Mouse (Mus musculus): ENCODE results near the gene Tssk3. TPM values are rescaled to one million over a fixed set of nuclear protein-coding genes. Genes with fewer than 3 reads are reported as not detected.
"Not testable (repeated sequence)": the region's sequence is repeated elsewhere in the genome, so short reads cannot be mapped to it uniquely, and the experiment has no call there.

The Tssk3 gene
- polyA plus RNA-seq (2014; fragmentation: Nextera tagmentation; extraction: Ambion mirVana) = 0.28 TPM in 1 of 2 replicates, not detected in the other

DNA sequence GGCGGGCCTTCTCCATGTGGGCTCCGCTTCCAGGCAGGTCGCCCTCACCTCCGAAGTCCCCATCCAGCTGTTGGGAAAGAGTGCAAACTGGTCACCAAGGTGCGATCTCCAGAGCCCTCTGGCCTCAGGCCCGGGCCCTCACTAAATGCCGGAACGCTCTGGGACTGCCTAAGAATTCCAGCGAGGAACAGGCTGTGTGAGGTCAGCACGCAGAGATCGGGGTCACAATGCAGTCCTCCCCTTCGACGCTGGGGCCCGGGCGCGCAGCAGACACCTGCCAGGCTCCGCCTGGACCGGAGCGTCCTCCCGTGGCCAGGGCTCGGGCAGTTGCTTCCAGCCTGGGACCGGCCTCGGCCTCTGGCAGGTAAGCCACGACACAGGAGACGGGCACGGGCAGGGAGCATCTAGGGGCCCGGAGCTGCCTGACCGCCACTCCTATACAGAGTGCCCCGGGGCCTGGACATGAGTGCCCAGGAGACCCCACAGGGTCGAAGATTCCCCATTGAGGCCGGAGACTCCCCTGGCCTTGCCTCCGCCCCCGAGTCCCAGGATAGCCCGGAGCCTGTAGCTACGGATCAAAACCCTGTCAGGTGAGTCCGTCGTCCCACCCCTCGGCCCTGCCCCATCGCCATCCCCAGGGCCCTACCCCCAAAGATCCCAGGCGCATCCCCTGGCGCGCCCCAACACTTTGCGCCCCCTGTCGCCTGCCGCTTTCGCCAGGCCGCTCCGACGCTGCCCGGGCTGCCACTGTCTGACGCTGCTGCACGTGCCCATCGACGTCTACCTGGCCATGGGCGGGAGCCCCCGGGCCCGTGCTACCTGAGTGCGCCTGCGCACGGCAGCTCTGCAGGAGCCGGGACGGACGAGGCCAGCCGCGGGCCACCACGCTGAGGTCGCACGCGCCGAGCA is at the start of gene Tssk3, which contains the start of gene Fam229a:
TSS of gene Tssk3 (minus strand) at position 51 of the 909 bp plus-strand sequence.
TSS of gene Fam229a (plus strand) at position 219 of the 909 bp plus-strand sequence.
- WGBS = 3% methylated on average over 64 of the region's 70 CpGs
- no peak for DNase-seq (ENCODE audit: low spot score)
- H3K4me1 ChIP-seq (ENCODE audit: control insufficient read depth, insufficient read depth, low read length) = peaks cover 13% of the 10 kb centered on the region
- peak; percentile 29; the same call in 1 of the 2 replicates for ATAC-seq
- H3K9ac ChIP-seq (ENCODE audit: low read length) = peak within 1 kb of the TSS; percentile 40
- peaks cover 31% of the 10 kb centered on the region for H3K36me3 ChIP-seq (ENCODE audit: control insufficient read depth, insufficient read depth, low read length)
- H3K9me3 ChIP-seq (replicated peaks; ENCODE audit: control insufficient read depth, low read length) = no peaks in the 10 kb centered on the region
- H3K27ac ChIP-seq (ENCODE audit: low read depth, low read length) = no peak within 1 kb of the TSS
- H3K27me3 ChIP-seq (replicated peaks; ENCODE audit: control insufficient read depth, insufficient read depth, low read length) = peaks cover 12% of the 10 kb centered on the region
- H3K4me3 ChIP-seq (ENCODE audit: low read depth, low read length) = peak within 1 kb of the TSS; percentile 28
- H3K4me2 ChIP-seq (ENCODE audit: low read length) = peak within 1 kb of the TSS; percentile 59

DNA sequence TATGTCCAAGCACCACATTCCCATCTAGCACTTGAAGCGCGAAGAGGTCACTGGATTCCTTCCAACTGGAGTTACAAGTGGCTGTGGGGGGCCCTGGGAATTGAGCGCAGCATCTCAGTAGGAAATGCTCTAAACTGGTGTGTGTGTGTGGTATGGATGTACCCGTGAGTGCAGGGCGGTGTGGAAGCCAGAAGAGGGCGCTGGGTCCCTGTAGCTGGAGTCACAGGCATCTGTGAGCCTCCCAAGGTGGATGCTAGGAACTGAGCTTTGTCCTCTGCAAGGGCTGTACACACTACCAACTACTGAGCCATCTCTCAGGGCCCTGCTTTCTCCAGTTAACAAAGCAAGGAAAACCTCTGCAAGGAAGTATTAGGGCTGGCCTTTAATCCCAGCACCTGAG is 49.2 kb upstream of the Tssk3 start:
- Histone ChIP-seq H3K4me3 (ENCODE audit: low read depth, low read length) (no peak overlapping the region), H3K4me1 (ENCODE audit: control insufficient read depth, insufficient read depth, low read length) (peaks cover 10% of the 10 kb centered on the region), H3K27me3 (replicated peaks; ENCODE audit: control insufficient read depth, insufficient read depth, low read length) (no peaks in the 10 kb centered on the region), H3K9ac (ENCODE audit: low read length) (no peak overlapping the region), H3K9me3 (replicated peaks; ENCODE audit: control insufficient read depth, low read length) (no peaks in the 10 kb centered on the region), H3K36me3 (ENCODE audit: control insufficient read depth, insufficient read depth, low read length) (peaks cover 19% of the 10 kb centered on the region), H3K4me2 (ENCODE audit: low read length) (no peak overlapping the region), H3K27ac (ENCODE audit: low read depth, low read length) (no peak overlapping the region)
- 88% methylated on average over 6 of the region's 6 CpGs for WGBS
- DNase-seq (ENCODE audit: low spot score) (no peak), ATAC-seq (no peak)

GRCm38 (mm10) chr4:129528901-129529300 is 38.1 kb upstream of the Tssk3 start:
- H3K36me3 ChIP-seq (ENCODE audit: control insufficient read depth, insufficient read depth, low read length) = peaks cover 88% of the 10 kb centered on the region

GRCm38 (mm10) chr4:129525889-129526288 is 35.1 kb upstream of the Tssk3 start:
- ATAC-seq = no peak
- Histone ChIP-seq H3K9me3 (replicated peaks; ENCODE audit: control insufficient read depth, low read length) (no peaks in the 10 kb centered on the region), H3K36me3 (ENCODE audit: control insufficient read depth, insufficient read depth, low read length) (peaks cover 91% of the 10 kb centered on the region), H3K27me3 (replicated peaks; ENCODE audit: control insufficient read depth, insufficient read depth, low read length) (no peaks in the 10 kb centered on the region), H3K4me1 (ENCODE audit: control insufficient read depth, insufficient read depth, low read length) (no peaks in the 10 kb centered on the region), H3K9ac (ENCODE audit: low read length) (no peak overlapping the region), H3K27ac (ENCODE audit: low read depth, low read length) (no peak overlapping the region), H3K4me3 (ENCODE audit: low read depth, low read length) (no peak overlapping the region), H3K4me2 (ENCODE audit: low read length) (no peak overlapping the region)
- 86% methylated on average over 3 of the region's 3 CpGs for WGBS
- DNase-seq (ENCODE audit: low spot score) = no peak

More at GRCm38 (mm10) chr4:129528901-129529300, 38.1 kb upstream of the Tssk3 start:
- H3K9ac ChIP-seq (ENCODE audit: low read length); H3K27me3 ChIP-seq (replicated peaks; ENCODE audit: control insufficient read depth, insufficient read depth, low read length); H3K9me3 ChIP-seq (replicated peaks; ENCODE audit: control insufficient read depth, low read length); H3K4me3 ChIP-seq (ENCODE audit: low read depth, low read length); DNase-seq (ENCODE audit: low spot score); H3K4me2 ChIP-seq (ENCODE audit: low read length); H3K4me1 ChIP-seq (ENCODE audit: control insufficient read depth, insufficient read depth, low read length); ATAC-seq; H3K27ac ChIP-seq (ENCODE audit: low read depth, low read length): not testable (repeated sequence)
- WGBS = 100% methylated on average over 5 of the region's 6 CpGs

DNA sequence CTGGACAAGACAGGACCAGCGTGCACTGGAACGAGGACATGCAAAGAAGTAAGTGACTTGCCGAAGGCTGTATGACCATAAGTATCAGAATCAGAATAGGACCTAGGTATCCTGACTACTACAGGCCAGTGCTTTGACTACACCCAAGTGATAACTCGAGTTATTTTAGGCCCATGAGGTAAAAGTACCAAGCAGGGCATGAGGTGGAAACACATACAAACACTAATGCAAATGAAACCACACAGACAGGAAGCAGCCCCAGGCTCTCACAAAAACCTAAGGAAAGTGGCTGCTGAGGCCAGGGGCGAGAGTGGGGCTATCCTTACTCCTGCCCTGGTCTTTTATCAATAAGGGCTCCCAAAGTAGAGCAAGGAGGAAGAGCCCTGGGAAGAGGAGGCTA is 34.5 kb upstream of the Tssk3 start:
- no peak for DNase-seq (ENCODE audit: low spot score)
- Histone ChIP-seq H3K9me3 (replicated peaks; ENCODE audit: control insufficient read depth, low read length) (no peaks in the 10 kb centered on the region), H3K36me3 (ENCODE audit: control insufficient read depth, insufficient read depth, low read length) (peaks cover 89% of the 10 kb centered on the region), H3K4me1 (ENCODE audit: control insufficient read depth, insufficient read depth, low read length) (no peaks in the 10 kb centered on the region), H3K27ac (ENCODE audit: low read depth, low read length) (no peak overlapping the region), H3K4me3 (ENCODE audit: low read depth, low read length) (no peak overlapping the region), H3K4me2 (ENCODE audit: low read length) (no peak overlapping the region), H3K9ac (ENCODE audit: low read length) (no peak overlapping the region), H3K27me3 (replicated peaks; ENCODE audit: control insufficient read depth, insufficient read depth, low read length) (no peaks in the 10 kb centered on the region)
- no peak for ATAC-seq
- 92% methylated on average over 5 of the region's 5 CpGs for WGBS

DNA sequence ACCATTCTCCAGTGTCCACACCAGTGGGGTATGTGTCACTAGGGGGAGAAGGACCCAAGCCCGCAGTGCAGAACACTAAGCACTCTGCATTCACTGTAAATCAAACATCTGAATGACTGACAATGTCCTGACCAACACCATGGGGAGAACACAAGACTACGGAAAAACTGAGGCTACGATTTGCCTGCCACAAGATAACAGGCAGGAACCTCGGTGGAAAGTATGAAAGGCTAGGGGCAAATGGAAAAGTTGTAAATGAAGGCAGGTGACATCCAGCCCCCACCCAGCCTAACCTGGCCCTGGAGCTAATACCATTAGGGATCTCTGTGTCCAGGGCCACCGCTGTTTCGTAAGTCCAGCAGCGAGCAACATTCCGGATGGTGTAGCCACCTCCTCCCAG is 27.7 kb upstream of the Tssk3 start:
- H3K4me3 ChIP-seq (ENCODE audit: low read depth, low read length) = no peak overlapping the region
- H3K9me3 ChIP-seq (replicated peaks; ENCODE audit: control insufficient read depth, low read length) = no peaks in the 10 kb centered on the region
- H3K4me2 ChIP-seq (ENCODE audit: low read length) = no peak overlapping the region
- no peak overlapping the region for H3K27ac ChIP-seq (ENCODE audit: low read depth, low read length)
- ATAC-seq (no peak), DNase-seq (ENCODE audit: low spot score) (no peak)
- H3K9ac ChIP-seq (ENCODE audit: low read length) = no peak overlapping the region
- 0 out of 2 replicates have a peak, but pooled peaks cover 2% of the 10 kb centered on the region for H3K4me1 ChIP-seq (ENCODE audit: control insufficient read depth, insufficient read depth, low read length)
- no peaks in the 10 kb centered on the region for H3K27me3 ChIP-seq (replicated peaks; ENCODE audit: control insufficient read depth, insufficient read depth, low read length)
- 92% methylated on average over 8 of the region's 8 CpGs for WGBS
- peaks cover 78% of the 10 kb centered on the region for H3K36me3 ChIP-seq (ENCODE audit: control insufficient read depth, insufficient read depth, low read length)

DNA sequence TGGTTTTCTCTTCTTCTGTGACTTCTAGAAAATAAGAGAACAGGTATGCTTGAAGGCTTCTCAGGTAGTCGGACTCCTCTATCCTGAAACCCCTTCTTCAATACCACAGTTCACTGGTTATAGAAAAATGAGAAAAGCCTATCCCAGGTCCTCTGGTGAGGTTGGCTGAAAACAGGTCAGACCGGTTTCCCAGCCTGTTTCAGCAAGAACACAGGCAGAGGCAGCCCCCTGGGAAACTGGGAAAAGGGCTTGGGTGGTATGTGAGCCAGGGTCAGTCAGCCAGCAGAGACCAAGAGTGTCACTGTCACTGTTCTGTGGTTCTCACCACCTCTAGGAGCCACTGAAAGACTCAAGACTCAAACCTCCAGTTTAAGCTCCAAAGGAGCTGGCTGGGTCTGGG is 26.1 kb upstream of the Tssk3 start:
- 45% methylated on average over 2 of the region's 2 CpGs for WGBS
- H3K36me3 ChIP-seq (ENCODE audit: control insufficient read depth, insufficient read depth, low read length) = peaks cover 62% of the 10 kb centered on the region
- H3K4me3 ChIP-seq (ENCODE audit: low read depth, low read length) = no peak overlapping the region
- no peak overlapping the region for H3K27ac ChIP-seq (ENCODE audit: low read depth, low read length)
- H3K9me3 ChIP-seq (replicated peaks; ENCODE audit: control insufficient read depth, low read length) = no peaks in the 10 kb centered on the region
- ATAC-seq (no peak), DNase-seq (ENCODE audit: low spot score) (no peak)
- H3K9ac ChIP-seq (ENCODE audit: low read length) = no peak overlapping the region
- H3K4me1 ChIP-seq (ENCODE audit: control insufficient read depth, insufficient read depth, low read length) = 0 out of 2 replicates have a peak, but pooled peaks cover 2% of the 10 kb centered on the region
- H3K4me2 ChIP-seq (ENCODE audit: low read length) = no peak overlapping the region
- no peaks in the 10 kb centered on the region for H3K27me3 ChIP-seq (replicated peaks; ENCODE audit: control insufficient read depth, insufficient read depth, low read length)

DNA sequence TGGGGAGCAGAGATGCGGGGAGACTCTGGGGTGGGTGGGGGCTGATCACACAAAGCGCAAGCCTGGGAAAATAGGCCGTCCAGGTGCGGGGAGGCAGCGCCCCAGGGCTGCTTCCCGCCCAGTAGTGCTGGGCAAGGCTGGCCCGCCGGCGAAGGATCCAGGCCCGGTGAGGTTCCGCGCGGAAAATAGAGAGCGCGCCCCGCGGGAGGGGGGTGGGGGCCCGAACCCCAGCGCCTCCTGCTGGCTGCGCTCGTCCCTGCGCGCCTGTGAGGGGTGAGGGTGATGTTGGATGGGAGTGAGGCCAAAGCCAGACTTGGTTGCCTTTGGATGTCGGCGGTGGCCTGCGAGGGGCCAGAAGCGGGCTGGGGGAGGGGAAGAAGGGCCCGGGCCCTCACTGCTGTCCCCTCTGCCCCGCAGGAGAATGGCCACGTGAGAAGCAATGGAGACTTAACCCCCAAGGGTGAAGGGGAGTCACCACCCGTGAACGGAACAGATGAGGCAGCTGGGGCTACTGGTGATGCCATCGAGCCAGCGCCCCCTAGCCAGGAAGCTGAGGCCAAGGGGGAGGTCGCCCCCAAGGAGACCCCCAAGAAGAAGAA is 23.6 kb upstream of the Tssk3 start:
- Histone ChIP-seq H3K4me2 (ENCODE audit: low read length) (peak overlapping the region; percentile 72), H3K9ac (ENCODE audit: low read length) (peak overlapping the region; percentile 100), H3K36me3 (ENCODE audit: control insufficient read depth, insufficient read depth, low read length) (peaks cover 44% of the 10 kb centered on the region), H3K4me1 (ENCODE audit: control insufficient read depth, insufficient read depth, low read length) (peaks cover 8% of the 10 kb centered on the region; the same call in 1 of the 2 replicates), H3K27ac (ENCODE audit: low read depth, low read length) (peak overlapping the region; percentile 98), H3K4me3 (ENCODE audit: low read depth, low read length) (peak overlapping the region; percentile 100), H3K9me3 (replicated peaks; ENCODE audit: control insufficient read depth, low read length) (no peaks in the 10 kb centered on the region), H3K27me3 (replicated peaks; ENCODE audit: control insufficient read depth, insufficient read depth, low read length) (no peaks in the 10 kb centered on the region)
- ATAC-seq = peak; percentile 65
- WGBS = under 1% methylated on average over 28 of the region's 35 CpGs
- peak; percentile 74 for DNase-seq (ENCODE audit: low spot score)

Data from forebrain, embryonic 14.5 days (tissue).